Comparison of ENCODE assay signal across 23 mouse cellular contexts in genomic region chr2:145081926-145082325, GRCm38 (mm10).
A peak's percentile ranks its signal among the peaks of the same experiment; 100 is the strongest.
DNase-seq lines count a peak whose midpoint lies in the region; ATAC-seq and TF ChIP-seq lines count a peak whose summit lies in the region.
"Had no signal": no experiment of that assay in that cellular context is flagged by ENCODE, and none has a peak within 500 bp of the region (broad histone marks: within the 10 kb centered on the region; RNA-seq: fewer than 3 reads in every experiment).

No protein-coding gene starts in this region.

- TF ChIP-seq POLR2A in kidney, adult 2 months (IDR thresholded peaks at IDR 0.05; ENCODE audit: low read depth, low read length) = no peak
- TF ChIP-seq POLR2A in liver, adult 2 months (IDR thresholded peaks at IDR 0.05; ENCODE audit: extremely low read depth, insufficient read depth, low read length) = no peak

- no peak for ATAC-seq in kidney, embryonic 14.5 days (ENCODE audit: low FRiP score, low TSS enrichment)
- ATAC-seq: activated CD4-positive, CD25-positive, alpha-beta regulatory T cell, adult 4 months; CD4-positive, CD25-positive, alpha-beta regulatory T cell, adult 4 months; forebrain, embryonic 13.5 days; forebrain, embryonic 15.5 days; Patski had no signal

- H3K4me2 ChIP-seq in kidney, embryonic 14.5 days (replicated peaks; ENCODE audit: low read depth, low read length) = no peak overlapping the region
- H3K4me2 ChIP-seq: embryonic facial prominence, embryonic 12.5 days; forebrain, embryonic 13.5 days; forebrain, embryonic 15.5 days had no signal

- no peak overlapping the region for H3K9ac ChIP-seq in kidney, embryonic 14.5 days (ENCODE audit: low read depth, low read length)
- H3K9ac ChIP-seq in liver, adult 2 months (ENCODE audit: low read depth, low read length) = no peak overlapping the region
- H3K9ac ChIP-seq: embryonic facial prominence, embryonic 12.5 days; forebrain, embryonic 13.5 days; forebrain, embryonic 15.5 days had no signal

- H3K27me3 ChIP-seq in kidney, adult 2 months (replicated peaks; ENCODE audit: control insufficient read depth, insufficient read depth, low read length) = no peaks in the 10 kb centered on the region; the same call in 1 of the 2 replicates
- no peaks in the 10 kb centered on the region for H3K27me3 ChIP-seq in kidney, embryonic 14.5 days (ENCODE audit: control insufficient read depth, insufficient read depth, low read length)
- no peaks in the 10 kb centered on the region for H3K27me3 ChIP-seq in liver, adult 2 months (ENCODE audit: control insufficient read depth, insufficient read depth, low read length)
- H3K27me3 ChIP-seq: embryonic facial prominence, embryonic 12.5 days; forebrain, embryonic 13.5 days; forebrain, embryonic 15.5 days; Patski had no signal

- H3K79me2 ChIP-seq in liver, adult 2 months (ENCODE audit: control insufficient read depth, insufficient read depth, low read length) = no peaks in the 10 kb centered on the region

- H3K9me3 ChIP-seq in kidney, embryonic 14.5 days (ENCODE audit: control insufficient read depth, low read length) = no peaks in the 10 kb centered on the region
- H3K9me3 ChIP-seq: embryonic facial prominence, embryonic 10.5 days; embryonic facial prominence, embryonic 12.5 days; forebrain, embryonic 13.5 days; forebrain, embryonic 15.5 days had no signal

- no peaks in the 10 kb centered on the region for H3K4me1 ChIP-seq in kidney, adult 2 months (ENCODE audit: control insufficient read depth, insufficient read depth, low read length)
- H3K4me1 ChIP-seq in kidney, embryonic 14.5 days (ENCODE audit: control insufficient read depth, insufficient read depth, low read length) = no peaks in the 10 kb centered on the region
- H3K4me1 ChIP-seq in liver, adult 2 months (ENCODE audit: control insufficient read depth, insufficient read depth, low read length) = no peaks in the 10 kb centered on the region
- H3K4me1 ChIP-seq: embryonic facial prominence, embryonic 12.5 days; forebrain, embryonic 13.5 days; forebrain, embryonic 15.5 days had no signal

- WGBS in kidney, adult 2 months = 30% methylated on average over 2 of the region's 2 CpGs
- WGBS in kidney, embryonic 14.5 days = 72% methylated on average over 2 of the region's 2 CpGs
- WGBS in liver, adult 2 months = 84% methylated on average over 2 of the region's 2 CpGs

- DNase-seq in kidney, adult 2 months = peak; percentile 52
- DNase-seq in kidney, adult 9 months = peak; percentile 51
- DNase-seq in kidney, adult 11 months = no peak
- peak; percentile 4 for DNase-seq in liver, adult 2 months (ENCODE audit: extremely low read depth, low read depth, low spot score)
- no peak for DNase-seq in liver
- DNase-seq: adrenal gland, adult 8-10 months; adrenal gland, postnatal 14 days; adrenal gland, postnatal 36 days; B cell, adult 2 months; cerebellum, adult 11-12 months; cerebellum, adult 2 months; cerebellum, adult 9-10 months; cerebellum, postnatal 10 days; cerebellum, postnatal 25 days had no signal

- TF ChIP-seq CTCF in kidney, adult 2 months (conservative IDR thresholded peaks at IDR 0.05; ENCODE audit: insufficient read depth, insufficient read length, low read depth, low read length) = no peak
- no peak for TF ChIP-seq CTCF in liver, adult 2 months (IDR thresholded peaks at IDR 0.05; ENCODE audit: low read depth, low read length)

- H3K36me3 ChIP-seq in kidney, adult 2 months (ENCODE audit: control insufficient read depth, insufficient read depth, low read length) = no peaks in the 10 kb centered on the region
- no peaks in the 10 kb centered on the region for H3K36me3 ChIP-seq in kidney, embryonic 14.5 days (ENCODE audit: control insufficient read depth, insufficient read depth, low read length)
- no peaks in the 10 kb centered on the region for H3K36me3 ChIP-seq in liver, adult 2 months (ENCODE audit: control insufficient read depth, insufficient read depth, low read length)
- H3K36me3 ChIP-seq: embryonic facial prominence, embryonic 10.5 days; embryonic facial prominence, embryonic 12.5 days; forebrain, embryonic 15.5 days; G1E had no signal

- no peak overlapping the region for H3K27ac ChIP-seq in kidney, adult 2 months (ENCODE audit: insufficient read depth, low read depth, low read length)
- H3K27ac ChIP-seq in kidney, embryonic 14.5 days (ENCODE audit: low read depth, low read length) = no peak overlapping the region
- H3K27ac ChIP-seq in liver, adult 2 months (replicated peaks; ENCODE audit: insufficient read depth, low read depth, low read length) = no peak overlapping the region
- H3K27ac ChIP-seq: embryonic facial prominence, embryonic 10.5 days; embryonic facial prominence, embryonic 12.5 days; forebrain, embryonic 13.5 days; forebrain, embryonic 15.5 days had no signal

- no peak overlapping the region for H3K4me3 ChIP-seq in kidney, adult 2 months (ENCODE audit: insufficient read depth, low read depth, low read length)
- no peak overlapping the region for H3K4me3 ChIP-seq in kidney, embryonic 14.5 days (ENCODE audit: low read length)
- no peak overlapping the region for H3K4me3 ChIP-seq in liver, adult 2 months (ENCODE audit: insufficient read depth, low read depth, low read length)
- H3K4me3 ChIP-seq: embryonic facial prominence, embryonic 10.5 days; embryonic facial prominence, embryonic 12.5 days; forebrain, embryonic 13.5 days; forebrain, embryonic 15.5 days had no signal

Comparison
In these comparisons a context has a peak if more than half of its experiments do, and no peak if none do; other contexts are left out.
1. DNase-seq: peak in kidney, adult 2 months (single experiment), kidney, adult 9 months (single experiment) and liver, adult 2 months (single experiment); none in kidney, adult 11 months (single experiment) and liver (single experiment).